Mouse (Mus musculus): ENCODE measurements at regions not wholly inside any gene's neighbourhood (a gene's known extent, or its start where the extent isn't known, plus 50 kb on each side); places are given as distances from the start of the nearest gene placed in this dataset.

- no peak for TF ChIP-seq EP300 (IDR thresholded peaks at IDR 0.05; ENCODE audit: low read depth)
- no peak for TF ChIP-seq CTCF (IDR thresholded peaks at IDR 0.05; ENCODE audit: low read depth)
These were observed 414.7 kb downstream of the Rnf144b start for GRCm38 (mm10) chr13:47537156-47537555.

Data from liver, postnatal 0 days (tissue).